Mouse (Mus musculus) limb, embryonic 13.5 days (tissue): Measurements from ENCODE around the gene Gm10272. TPM values are rescaled to one million over a fixed set of nuclear protein-coding genes. Genes with fewer than 3 reads are reported as not detected.
"Not testable (repeated sequence)": the region's sequence is repeated elsewhere in the genome, so short reads cannot be mapped to it uniquely, and the experiment has no call there.

Source experiments
- ATAC-seq: fragments of 200-750 bp; cut with Nextera tagmentation; 2 replicates; pipeline ENCODE4 v1.8.0; 2017; ENCODE audit warnings: low read depth, moderate number of reproducible peaks, moderate TSS enrichment; ENCODE audit not compliant: low FRiP score
- H3K27ac ChIP-seq: fragments of 300-500 bp; sonication (generic); 2 replicates; pipeline ENCODE4 v1.5.1; 2015; ENCODE audit warnings: inconsistent platforms, mild to moderate bottlenecking, moderate library complexity
- H3K27me3 ChIP-seq: fragments of 300-500 bp; sonication (generic); 2 replicates; pipeline ENCODE4 v1.6.1; 2015; ENCODE audit warnings: mild to moderate bottlenecking, inconsistent platforms
- H3K36me3 ChIP-seq: fragments of 300-500 bp; sonication (generic); 2 replicates; pipeline ENCODE4 v1.6.1; 2015; ENCODE audit warnings: inconsistent platforms, mild to moderate bottlenecking, moderate library complexity
- H3K4me1 ChIP-seq: fragments of 300-500 bp; sonication (generic); 2 replicates; pipeline ENCODE4 v1.6.1; 2015; ENCODE audit warnings: inconsistent platforms
- H3K4me2 ChIP-seq: fragments of 300-500 bp; sonication (generic); replicated peaks from 2 replicates; pipeline ENCODE4 v1.6.1; 2015; ENCODE audit warnings: inconsistent platforms, mild to moderate bottlenecking, moderate library complexity
- H3K4me3 ChIP-seq: fragments of 300-500 bp; sonication (generic); 2 replicates; pipeline ENCODE4 v1.5.1; 2015; ENCODE audit warnings: moderate library complexity, mild to moderate bottlenecking, inconsistent platforms
- H3K9ac ChIP-seq: fragments of 300-500 bp; sonication (generic); 2 replicates; pipeline ENCODE4 v1.6.1; 2015; ENCODE audit warnings: mild to moderate bottlenecking, inconsistent platforms
- H3K9me3 ChIP-seq: fragments of 300-500 bp; sonication (generic); 2 replicates; pipeline ENCODE4 v1.6.1; 2016; ENCODE audit warnings: inconsistent platforms
- WGBS: fragments of 180-500 bp; shearing (Covaris S2); methylation state at CpG from one replicate; pipeline ENCODE4 v1.1.7; 2015; 5-methylcytosine and 5-hydroxymethylcytosine counted together
- polyA plus RNA-seq: library from polyadenylated mRNA; unstranded; fragments of >200 nt; fragmentation: Nextera tagmentation; extraction: Ambion mirVana; gene quantifications from 2 replicates; pipeline ENCODE4 v1.2.1, GENCODE M21; 2015

The Gm10272 gene
- polyA plus RNA-seq, 1 experiment from 2014 or later: not detected

GRCm38 (mm10) chr10:77687021-77687420 is 19.4 kb upstream of the Gm10272 start:
- Histone ChIP-seq H3K9me3 (no peaks in the 10 kb centered on the region), H3K4me3 (no peak overlapping the region), H3K4me2 (no peak overlapping the region), H3K27ac (no peak overlapping the region), H3K27me3 (peaks cover 66% of the 10 kb centered on the region), H3K9ac (no peak overlapping the region), H3K4me1 (peaks cover 34% of the 10 kb centered on the region), H3K36me3 (no peaks in the 10 kb centered on the region)
- 13% methylated on average over 10 of the region's 10 CpGs for WGBS
- no peak for ATAC-seq

- not testable (repeated sequence) for H3K4me2 ChIP-seq, H3K4me3 ChIP-seq, H3K9me3 ChIP-seq, H3K9ac ChIP-seq, ATAC-seq, H3K27ac ChIP-seq, H3K36me3 ChIP-seq
- peaks cover 31% of the 10 kb centered on the region for H3K4me1 ChIP-seq
- WGBS: 71% methylated on average over 3 of the region's 3 CpGs
- H3K27me3 ChIP-seq: peaks cover 47% of the 10 kb centered on the region
Observed at GRCm38 (mm10) chr10:77690356-77690807, 16.0 kb upstream of the Gm10272 start, which contains the start of gene Gm19402. TSS of gene Gm19402 (minus strand) at chr10:77690757.

- 38% methylated on average over 4 of the region's 4 CpGs for WGBS
- Histone ChIP-seq H3K4me3 (no peak within 1 kb of the TSS), H3K9ac (no peak within 1 kb of the TSS), H3K9me3 (0 out of 2 replicates have a peak, but pooled peaks cover 6% of the 10 kb centered on the region), H3K4me2 (no peak within 1 kb of the TSS), H3K36me3 (no peaks in the 10 kb centered on the region), H3K4me1 (peaks cover 10% of the 10 kb centered on the region), H3K27ac (no peak within 1 kb of the TSS), H3K27me3 (no peaks in the 10 kb centered on the region)
- ATAC-seq: no peak
Observed at GRCm38 (mm10) chr10:77697133-77697532, 9.3 kb upstream of the Gm10272 start, which contains the start of gene Gm9508. TSS of gene Gm9508 (minus strand) at chr10:77697233.

GRCm38 (mm10) chr10:77709831-77710230 is 3.4 kb downstream of the Gm10272 start:
- H3K4me2 ChIP-seq: no peak overlapping the region
- H3K27ac ChIP-seq: no peak overlapping the region
- H3K36me3 ChIP-seq: no peaks in the 10 kb centered on the region
- no peak for ATAC-seq
- H3K9me3 ChIP-seq: peaks cover 15% of the 10 kb centered on the region
- H3K4me3 ChIP-seq: no peak overlapping the region
- H3K9ac ChIP-seq: no peak overlapping the region
- WGBS: 82% methylated on average over 3 of the region's 3 CpGs
- no peaks in the 10 kb centered on the region for H3K27me3 ChIP-seq
- no peaks in the 10 kb centered on the region for H3K4me1 ChIP-seq

- not testable (repeated sequence) for H3K36me3 ChIP-seq, H3K4me3 ChIP-seq, H3K9ac ChIP-seq, H3K4me1 ChIP-seq, H3K27ac ChIP-seq, H3K4me2 ChIP-seq, ATAC-seq, H3K27me3 ChIP-seq
- peaks cover 17% of the 10 kb centered on the region for H3K9me3 ChIP-seq
Observed at GRCm38 (mm10) chr10:77711157-77711556, 4.7 kb downstream of the Gm10272 start, which contains the start of gene Gm10024. TSS of gene Gm10024 (plus strand) at chr10:77711457.

- 45% methylated on average over 4 of the region's 4 CpGs for WGBS
- Histone ChIP-seq H3K27me3 (no peaks in the 10 kb centered on the region), H3K9me3 (peaks cover 11% of the 10 kb centered on the region), H3K4me1 (no peaks in the 10 kb centered on the region), H3K27ac (no peak overlapping the region), H3K4me2 (no peak overlapping the region), H3K9ac (no peak overlapping the region), H3K4me3 (no peak overlapping the region), H3K36me3 (no peaks in the 10 kb centered on the region)
- no peak for ATAC-seq
Observed at GRCm38 (mm10) chr10:77713734-77714133, 7.3 kb downstream of the Gm10272 start.

- Histone ChIP-seq H3K4me3 (no peak within 1 kb of the TSS), H3K4me2 (no peak within 1 kb of the TSS), H3K27me3 (no peaks in the 10 kb centered on the region), H3K4me1 (no peaks in the 10 kb centered on the region), H3K27ac (no peak within 1 kb of the TSS), H3K9me3 (peaks cover 13% of the 10 kb centered on the region), H3K36me3 (no peaks in the 10 kb centered on the region), H3K9ac (no peak within 1 kb of the TSS)
- WGBS: 69% methylated on average over 1 of the region's 1 CpGs
- no peak for ATAC-seq
Observed at GRCm38 (mm10) chr10:77715507-77715906, 9.1 kb downstream of the Gm10272 start, which contains the start of gene Gm10142. TSS of gene Gm10142 (plus strand) at chr10:77715807.

GRCm38 (mm10) chr10:77720299-77720698 is 13.9 kb downstream of the Gm10272 start, which contains the start of gene Krtap12-1:
TSS of gene Krtap12-1 (plus strand) at chr10:77720599.
- not testable (repeated sequence) for H3K4me1 ChIP-seq, H3K27ac ChIP-seq, ATAC-seq, H3K27me3 ChIP-seq, H3K36me3 ChIP-seq, H3K9me3 ChIP-seq, H3K9ac ChIP-seq, H3K4me2 ChIP-seq, H3K4me3 ChIP-seq
- 78% methylated on average over 1 of the region's 1 CpGs for WGBS

GRCm38 (mm10) chr10:77724855-77725254 is 18.4 kb downstream of the Gm10272 start:
- no peak for ATAC-seq
- no peaks in the 10 kb centered on the region for H3K27me3 ChIP-seq
- no peak overlapping the region for H3K4me2 ChIP-seq
- no peak overlapping the region for H3K27ac ChIP-seq
- H3K36me3 ChIP-seq: no peaks in the 10 kb centered on the region
- 74% methylated on average over 8 of the region's 8 CpGs for WGBS
- no peaks in the 10 kb centered on the region for H3K4me1 ChIP-seq
- no peak overlapping the region for H3K9ac ChIP-seq
- 0 out of 2 replicates have a peak, but pooled peaks cover 6% of the 10 kb centered on the region for H3K9me3 ChIP-seq
- no peak overlapping the region for H3K4me3 ChIP-seq

GRCm38 (mm10) chr10:77726186-77726585 is 19.8 kb downstream of the Gm10272 start, which contains the start of gene Gm10100:
TSS of gene Gm10100 (plus strand) at chr10:77726486.
- Histone ChIP-seq H3K4me2 (no peak within 1 kb of the TSS), H3K27ac (no peak within 1 kb of the TSS), H3K27me3 (no peaks in the 10 kb centered on the region), H3K36me3 (no peaks in the 10 kb centered on the region), H3K9ac (no peak within 1 kb of the TSS), H3K4me3 (no peak within 1 kb of the TSS), H3K4me1 (no peaks in the 10 kb centered on the region), H3K9me3 (no peaks in the 10 kb centered on the region)
- WGBS: 31% methylated on average over 3 of the region's 3 CpGs
- no peak for ATAC-seq

GRCm38 (mm10) chr10:77728280-77728679 is 21.9 kb downstream of the Gm10272 start:
- Histone ChIP-seq H3K27ac (no peak overlapping the region), H3K9me3 (no peaks in the 10 kb centered on the region), H3K36me3 (no peaks in the 10 kb centered on the region), H3K27me3 (no peaks in the 10 kb centered on the region), H3K4me3 (no peak overlapping the region), H3K4me2 (no peak overlapping the region), H3K4me1 (no peaks in the 10 kb centered on the region), H3K9ac (no peak overlapping the region)
- ATAC-seq: no peak
- WGBS: 53% methylated on average over 4 of the region's 4 CpGs

GRCm38 (mm10) chr10:77729241-77729640 is 22.8 kb downstream of the Gm10272 start:
- no peak for ATAC-seq

GRCm38 (mm10) chr10:77735928-77736327 is 29.5 kb downstream of the Gm10272 start:
- no peaks in the 10 kb centered on the region for H3K36me3 ChIP-seq
- H3K4me3 ChIP-seq: no peak overlapping the region
- H3K9me3 ChIP-seq: peaks cover 12% of the 10 kb centered on the region; the same call in 1 of the 2 replicates
- H3K4me2 ChIP-seq: no peak overlapping the region
- no peak overlapping the region for H3K27ac ChIP-seq
- H3K9ac ChIP-seq: no peak overlapping the region
- 87% methylated on average over 1 of the region's 1 CpGs for WGBS
- H3K27me3 ChIP-seq: no peaks in the 10 kb centered on the region
- H3K4me1 ChIP-seq: no peaks in the 10 kb centered on the region
- ATAC-seq: no peak

More at GRCm38 (mm10) chr10:77729241-77729640, 22.8 kb downstream of the Gm10272 start:
- H3K4me2 ChIP-seq: no peak overlapping the region
- peaks cover 4% of the 10 kb centered on the region; the same call in 1 of the 2 replicates for H3K9me3 ChIP-seq
- H3K4me3 ChIP-seq: no peak overlapping the region
- H3K4me1 ChIP-seq: no peaks in the 10 kb centered on the region
- WGBS: 53% methylated on average over 4 of the region's 4 CpGs
- no peak overlapping the region for H3K27ac ChIP-seq
- H3K27me3 ChIP-seq: no peaks in the 10 kb centered on the region
- no peaks in the 10 kb centered on the region for H3K36me3 ChIP-seq
- H3K9ac ChIP-seq: no peak overlapping the region
